Mouse (Mus musculus) spleen, adult 2 months (tissue): ENCODE data around the gene Mapk8ip3. TPM values are rescaled to one million over a fixed set of nuclear protein-coding genes. Genes with fewer than 3 reads are reported as not detected.

Source experiments
- DNase-seq, 2 experiments: peaks; one replicate each; pipeline versions ENCODE4 v3.0.0 to v3.0.0-alpha.2; 2012 to 2021; ENCODE audit warnings: low spot score in 2 of 2, low read depth in 1 of 2
- H3K27ac ChIP-seq: fragments of 200-500 bp; 2 replicates; pipeline ENCODE4 v1.5.1; 2012; ENCODE audit warnings: low read length, inconsistent platforms; ENCODE audit not compliant: insufficient read depth
- H3K27me3 ChIP-seq: fragments of 200-500 bp; 2 replicates; pipeline ENCODE4 v1.6.1; 2012; ENCODE audit warnings: mild to moderate bottlenecking, moderate library complexity, low read length, inconsistent platforms; ENCODE audit not compliant: control insufficient read depth, insufficient read depth
- H3K36me3 ChIP-seq: fragments of 200-500 bp; 2 replicates; pipeline ENCODE4 v1.6.1; 2012; ENCODE audit warnings: mild to moderate bottlenecking, low read length, inconsistent platforms; ENCODE audit not compliant: control insufficient read depth, insufficient read depth
- H3K4me1 ChIP-seq: fragments of 200-500 bp; 2 replicates; pipeline ENCODE4 v1.6.1; 2011; ENCODE audit warnings: inconsistent platforms; ENCODE audit not compliant: control insufficient read depth, insufficient read depth, insufficient read length
- H3K4me3 ChIP-seq: fragments of 200-500 bp; 2 replicates; pipeline ENCODE4 v1.5.1; 2011; ENCODE audit warnings: mild to moderate bottlenecking, inconsistent platforms; ENCODE audit not compliant: insufficient read depth, insufficient read length; ENCODE audit errors: extremely low read depth
- CTCF ChIP-seq: fragments of 200-500 bp; IDR thresholded peaks from 2 replicates; pipeline ENCODE4 v1.5.1; 2011; ENCODE audit warnings: mild to moderate bottlenecking, inconsistent platforms; ENCODE audit not compliant: insufficient read depth, insufficient read length, insufficient replicate concordance; ENCODE audit errors: extremely low read depth
- POLR2A ChIP-seq: fragments of 200-500 bp; IDR thresholded peaks from 2 replicates; pipeline ENCODE4 v1.6.1; 2011; ENCODE audit warnings: low read depth, low read length, inconsistent platforms
- WGBS: fragments of 180-500 bp; shearing (Covaris S2); methylation state at CpG from one replicate; pipeline ENCODE4 v1.1.7; 2018; 5-methylcytosine and 5-hydroxymethylcytosine counted together
- polyA plus RNA-seq: library from polyadenylated mRNA; depleted of rRNA; stranded (reverse); fragments of >200 nt; gene quantifications from 2 replicates; pipeline ENCODE4 v1.2.3, GENCODE M21; 2012

Mapk8ip3 gene
- polyA plus RNA-seq, 1 experiment: 135 TPM

- no peaks in the 10 kb centered on the region for H3K36me3 ChIP-seq
- H3K27ac ChIP-seq: no peak overlapping the region
- no peak overlapping the region for H3K4me3 ChIP-seq
- TF ChIP-seq POLR2A: no peak
- no peak for TF ChIP-seq CTCF
- H3K4me1 ChIP-seq: no peaks in the 10 kb centered on the region
- WGBS: 38% methylated on average over 1 of the region's 1 CpGs
- H3K27me3 ChIP-seq: no peaks in the 10 kb centered on the region
- DNase-seq: no peak
These were observed 62.4 kb downstream of the Mapk8ip3 start for GRCm38 (mm10) chr17:24874405-24874745.

DNA sequence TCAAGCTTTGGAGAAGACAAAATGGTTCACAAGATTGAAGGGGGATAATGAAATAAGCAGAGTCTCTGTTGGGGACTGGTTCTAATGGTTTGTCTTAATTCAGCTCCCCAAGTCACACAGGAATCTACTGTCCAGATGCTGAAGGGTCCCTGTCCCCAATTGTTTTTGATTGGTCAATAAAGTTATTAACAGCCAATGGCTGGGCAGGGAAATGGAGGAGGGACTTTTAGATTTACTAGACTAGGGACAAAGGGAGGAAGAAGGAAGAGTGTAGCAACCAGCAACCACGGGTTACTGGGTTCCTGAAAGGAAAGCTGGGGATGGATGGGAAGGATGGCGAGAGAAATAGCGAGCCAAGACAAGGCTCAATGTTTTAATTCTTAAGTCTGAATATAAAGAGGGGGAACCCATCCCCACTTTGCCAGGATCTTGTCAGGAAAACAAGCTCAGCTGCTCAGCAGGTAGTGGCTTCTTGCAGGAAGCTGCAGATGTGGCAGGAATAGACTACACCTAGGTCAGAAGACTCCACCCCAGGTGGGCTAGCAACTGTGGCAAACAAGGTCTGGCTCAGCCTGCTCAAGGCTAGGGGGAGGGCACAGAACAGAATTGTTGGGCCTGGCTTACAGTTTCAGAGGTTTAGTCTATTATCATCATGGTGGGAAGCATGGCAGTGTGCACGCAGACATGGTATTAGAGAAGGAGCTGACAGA is 62.9 kb downstream of the Mapk8ip3 start:
- Histone ChIP-seq H3K36me3 (no peaks in the 10 kb centered on the region), H3K27ac (no peak overlapping the region), H3K4me3 (no peak overlapping the region), H3K27me3 (no peaks in the 10 kb centered on the region), H3K4me1 (no peaks in the 10 kb centered on the region)
- TF ChIP-seq CTCF (no peak), POLR2A (no peak)
- DNase-seq: no peak
- whole genome bisulfite sequencing: 69% methylated on average over 4 of the region's 4 CpGs

- WGBS: 95% methylated on average over 10 of the region's 10 CpGs
- no peak for TF ChIP-seq POLR2A
- no peak for TF ChIP-seq CTCF
- Histone ChIP-seq H3K4me3 (no peak overlapping the region), H3K27ac (no peak overlapping the region), H3K36me3 (peaks cover 19% of the 10 kb centered on the region), H3K27me3 (no peaks in the 10 kb centered on the region), H3K4me1 (no peaks in the 10 kb centered on the region)
- no peak for DNase-seq
These were observed 68.9 kb downstream of the Mapk8ip3 start for GRCm38 (mm10) chr17:24867914-24868313.

GRCm38 (mm10) chr17:24865776-24866175 is 71.0 kb downstream of the Mapk8ip3 start, which contains the start of gene Igfals:
Gene Igfals, plus strand, starts transcription at chr17:24865997.
- Histone ChIP-seq H3K27me3 (no peaks in the 10 kb centered on the region), H3K4me3 (no peak within 1 kb of the TSS), H3K4me1 (no peaks in the 10 kb centered on the region), H3K27ac (no peak within 1 kb of the TSS), H3K36me3 (peaks cover 30% of the 10 kb centered on the region)
- DNase-seq: no peak
- WGBS: 92% methylated on average over 8 of the region's 8 CpGs
- TF ChIP-seq CTCF (no peak), POLR2A (no peak)

- H3K27ac ChIP-seq: no peak overlapping the region
- H3K36me3 ChIP-seq: peaks cover 40% of the 10 kb centered on the region
- no peak overlapping the region for H3K4me3 ChIP-seq
- no peaks in the 10 kb centered on the region for H3K4me1 ChIP-seq
- no peak for DNase-seq
- H3K27me3 ChIP-seq: no peaks in the 10 kb centered on the region
- no peak for TF ChIP-seq POLR2A
- 95% methylated on average over 3 of the region's 3 CpGs for WGBS
These were observed 75.0 kb downstream of the Mapk8ip3 start for GRCm38 (mm10) chr17:24861785-24862184.

- DNase-seq: no peak
These were observed 76.7 kb downstream of the Mapk8ip3 start for GRCm38 (mm10) chr17:24860076-24860475.

GRCm38 (mm10) chr17:24858967-24859366 is 77.8 kb downstream of the Mapk8ip3 start:
- peaks cover 30% of the 10 kb centered on the region for H3K36me3 ChIP-seq
- H3K4me1 ChIP-seq: no peaks in the 10 kb centered on the region
- TF ChIP-seq POLR2A: no peak
- no peak for TF ChIP-seq CTCF
- WGBS: 76% methylated on average over 6 of the region's 6 CpGs
- DNase-seq: no peak
- no peak overlapping the region for H3K4me3 ChIP-seq
- no peak overlapping the region for H3K27ac ChIP-seq
- H3K27me3 ChIP-seq: no peaks in the 10 kb centered on the region

More at GRCm38 (mm10) chr17:24860076-24860475, 76.7 kb downstream of the Mapk8ip3 start:
- 87% methylated on average over 8 of the region's 8 CpGs for WGBS
- Histone ChIP-seq H3K4me3 (no peak overlapping the region), H3K4me1 (no peaks in the 10 kb centered on the region), H3K36me3 (peaks cover 37% of the 10 kb centered on the region), H3K27me3 (no peaks in the 10 kb centered on the region), H3K27ac (peak overlapping the region; percentile 53; the same call in 1 of the 2 replicates)
- TF ChIP-seq POLR2A (no peak), CTCF (no peak)
